Mouse (Mus musculus): ENCODE measurements around the gene Tbc1d9b. TPM values are rescaled to one million over a fixed set of nuclear protein-coding genes. Genes with fewer than 3 reads are reported as not detected.
A peak's percentile ranks its signal among the peaks of the same experiment; 100 is the strongest.

The Tbc1d9b gene
- polyA plus RNA-seq, 1 experiment = 10.9 TPM

DNA sequence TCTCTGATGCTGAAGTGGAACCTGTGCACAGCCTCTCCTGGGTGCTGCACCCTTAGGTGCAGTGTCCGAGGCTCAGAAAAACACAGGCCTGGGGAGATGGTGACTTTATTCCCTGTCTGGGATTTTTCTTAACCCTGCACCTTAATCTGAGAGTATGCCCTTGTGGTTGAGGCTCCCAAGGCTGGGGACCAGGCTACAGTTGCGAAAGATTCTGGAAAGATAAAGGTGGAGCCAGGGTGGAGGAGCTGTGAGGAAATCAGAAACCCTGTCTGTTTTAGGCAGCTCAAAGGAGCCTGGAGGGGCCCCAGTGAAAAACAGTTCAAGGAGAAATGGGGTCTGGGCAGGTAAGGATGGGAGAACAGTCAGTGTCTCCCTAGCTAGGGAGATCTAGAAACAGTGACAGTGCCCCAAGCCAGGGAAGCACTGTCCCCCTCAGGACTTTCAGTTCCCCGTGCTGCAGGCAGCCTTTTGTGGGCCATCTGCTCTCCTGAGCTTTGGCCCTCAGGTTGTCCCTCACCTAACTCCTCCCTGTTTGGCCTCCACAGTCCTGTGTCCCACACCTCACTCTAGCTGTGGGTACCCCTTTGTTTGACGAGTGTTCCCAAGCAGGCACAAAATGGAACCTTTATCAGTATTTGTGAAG, 85.6 kb downstream of the Tbc1d9b start:
- Histone ChIP-seq H3K27me3 (ENCODE audit: control insufficient read depth, insufficient read depth, low read length) (no peaks in the 10 kb centered on the region), H3K36me3 (ENCODE audit: control insufficient read depth, insufficient read depth, low read length) (no peaks in the 10 kb centered on the region), H3K4me1 (ENCODE audit: control insufficient read depth, insufficient read depth, low read length) (peaks cover 2% of the 10 kb centered on the region), H3K27ac (ENCODE audit: control insufficient read depth, insufficient read depth, low read depth, low read length) (peak overlapping the region; percentile 68; the same call in 1 of the 2 replicates), H3K4me3 (ENCODE audit: control insufficient read depth, low read depth, low read length) (no peak overlapping the region)
- no peak for TF ChIP-seq POLR2A (IDR thresholded peaks at IDR 0.05; ENCODE audit: control insufficient read depth, low read depth, low read length)

DNA sequence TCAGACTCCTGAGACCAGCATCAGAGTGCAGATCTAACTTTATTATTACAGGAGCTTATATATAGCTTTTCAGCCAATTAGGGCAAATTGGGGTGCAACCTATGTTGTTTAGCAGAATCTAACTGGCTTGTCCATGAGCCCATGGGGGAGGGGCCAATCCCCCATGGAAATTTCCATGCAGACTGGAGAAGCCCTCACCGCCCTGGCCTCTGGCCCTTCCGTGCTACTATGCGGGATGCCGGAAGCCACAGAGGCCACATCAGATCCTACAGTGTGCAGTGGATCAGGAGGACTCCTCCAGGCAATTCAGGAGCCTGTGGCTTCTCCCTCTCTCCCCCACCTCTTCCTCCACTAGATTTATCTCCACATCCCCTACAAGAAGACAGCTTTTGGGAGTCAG, 86.6 kb downstream of the Tbc1d9b start:
- Histone ChIP-seq H3K27ac (ENCODE audit: control insufficient read depth, insufficient read depth, low read depth, low read length) (no peak overlapping the region), H3K36me3 (ENCODE audit: control insufficient read depth, insufficient read depth, low read length) (no peaks in the 10 kb centered on the region), H3K27me3 (ENCODE audit: control insufficient read depth, insufficient read depth, low read length) (no peaks in the 10 kb centered on the region), H3K4me1 (ENCODE audit: control insufficient read depth, insufficient read depth, low read length) (peaks cover under 1% of the 10 kb centered on the region), H3K4me3 (ENCODE audit: control insufficient read depth, low read depth, low read length) (no peak overlapping the region)
- TF ChIP-seq CTCF (IDR thresholded peaks at IDR 0.05; ENCODE audit: control insufficient read depth, insufficient read depth, insufficient replicate concordance, low read depth, low read length) (no peak), POLR2A (IDR thresholded peaks at IDR 0.05; ENCODE audit: control insufficient read depth, low read depth, low read length) (no peak)

DNA sequence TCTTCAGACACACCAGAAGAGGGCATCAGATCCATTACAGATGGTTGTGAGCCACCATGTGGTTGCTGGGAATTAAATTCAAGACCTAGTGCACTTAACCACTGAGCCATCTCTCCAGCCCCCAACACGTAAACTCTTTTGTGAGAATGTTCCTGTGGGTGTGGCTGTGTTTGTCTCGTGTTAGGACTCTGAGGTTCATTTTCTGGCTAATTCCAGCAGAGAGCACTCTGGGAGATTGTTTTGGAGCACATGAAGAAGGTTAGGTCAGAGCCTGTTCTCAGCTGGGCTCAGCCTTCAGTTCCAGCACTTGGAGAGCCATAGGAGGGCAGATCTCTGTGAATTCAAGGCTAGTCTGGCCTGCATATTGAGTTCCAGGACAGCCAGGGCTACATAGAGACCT, 88.6 kb downstream of the Tbc1d9b start:
- TF ChIP-seq POLR2A (IDR thresholded peaks at IDR 0.05; ENCODE audit: control insufficient read depth, low read depth, low read length) (no peak), CTCF (IDR thresholded peaks at IDR 0.05; ENCODE audit: control insufficient read depth, insufficient read depth, insufficient replicate concordance, low read depth, low read length) (no peak)
- Histone ChIP-seq H3K4me1 (ENCODE audit: control insufficient read depth, insufficient read depth, low read length) (peaks cover under 1% of the 10 kb centered on the region), H3K4me3 (ENCODE audit: control insufficient read depth, low read depth, low read length) (no peak overlapping the region), H3K27ac (ENCODE audit: control insufficient read depth, insufficient read depth, low read depth, low read length) (no peak overlapping the region), H3K36me3 (ENCODE audit: control insufficient read depth, insufficient read depth, low read length) (no peaks in the 10 kb centered on the region), H3K27me3 (ENCODE audit: control insufficient read depth, insufficient read depth, low read length) (no peaks in the 10 kb centered on the region)

Other genes starting within 250 kb of the Tbc1d9b start
- gene Rasgef1c, start 229.6 kb upstream of the Tbc1d9b start, polyA plus RNA-seq (2012; rRNA removed) = 0.69 and 0.93 TPM in 2 replicates
- gene Rnf130, start 106.0 kb upstream of the Tbc1d9b start, polyA plus RNA-seq (2012; rRNA removed) = 10.4 and 12.1 TPM in 2 replicates
- 30.4 and 39.1 TPM in 2 replicates for gene Mrnip, start 43.0 kb downstream of the Tbc1d9b start, polyA plus RNA-seq (2012; rRNA removed)
- gene Sqstm1, start 79.4 kb downstream of the Tbc1d9b start, polyA plus RNA-seq (2012; rRNA removed) = 43.2 and 46.7 TPM in 2 replicates
- gene Mgat4b, start 79.5 kb downstream of the Tbc1d9b start, polyA plus RNA-seq (2012; rRNA removed) = 19.5 and 20.8 TPM in 2 replicates
- gene Ltc4s, start 107.2 kb downstream of the Tbc1d9b start, polyA plus RNA-seq (2012; rRNA removed) = 11.0 and 15.5 TPM in 2 replicates
- 4.2 TPM in 2 replicates for gene Maml1, start 160.9 kb downstream of the Tbc1d9b start, polyA plus RNA-seq (2012; rRNA removed)
- gene Canx, start 194.3 kb downstream of the Tbc1d9b start, polyA plus RNA-seq (2012; rRNA removed) = 41.5 and 58.3 TPM in 2 replicates
- gene Cby3, start 223.1 kb downstream of the Tbc1d9b start, polyA plus RNA-seq (2012; rRNA removed) = 112 and 129 TPM in 2 replicates
- 112 and 154 TPM in 2 replicates for gene Hnrnph1, start 245.6 kb downstream of the Tbc1d9b start, polyA plus RNA-seq (2012; rRNA removed)